Mouse (Mus musculus) testis, adult 2 months (tissue): ENCODE measurements around the gene Elp1.

ENCODE experiments used
- CTCF ChIP-seq: fragments of 200-500 bp; IDR thresholded peaks from 2 replicates; pipeline ENCODE4 v1.5.1; 2012; ENCODE audit warnings: low read depth, mild to moderate bottlenecking, inconsistent platforms, low read length, moderate library complexity; ENCODE audit not compliant: control insufficient read depth, insufficient read depth, insufficient replicate concordance
- POLR2A ChIP-seq: fragments of 200-500 bp; IDR thresholded peaks from 2 replicates; pipeline ENCODE4 v1.6.1; 2012; ENCODE audit warnings: low read depth, mild to moderate bottlenecking, inconsistent platforms, low read length, moderate library complexity; ENCODE audit not compliant: control insufficient read depth

- TF ChIP-seq CTCF = no peak
- no peak for TF ChIP-seq POLR2A
Observed at GRCm38 (mm10) chr4:56740020-56740485, 62.1 kb downstream of the Elp1 start, which contains the start of gene Gm26657.
